Mouse (Mus musculus): ENCODE measurements around the gene Sec1.

DNA sequence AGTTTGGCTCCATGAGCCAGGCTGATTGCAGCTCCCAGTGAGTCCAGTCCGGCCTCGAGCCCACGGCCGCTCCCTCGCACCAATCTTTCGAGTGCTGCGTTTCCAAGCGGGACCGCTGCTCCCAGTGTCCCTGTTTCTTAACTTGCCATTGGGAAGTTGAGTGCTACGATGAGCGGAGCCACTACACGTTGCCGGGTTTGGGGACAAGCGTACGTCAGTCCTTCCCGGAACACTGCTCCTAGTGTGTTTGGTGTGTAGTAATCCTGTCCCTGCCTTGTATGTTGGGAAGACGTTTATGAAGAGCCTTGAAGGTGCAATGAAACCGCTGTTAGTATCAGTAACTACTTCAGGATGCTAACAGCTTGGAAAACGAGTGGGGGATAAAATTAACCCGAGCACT is 24.1 kb upstream of the Sec1 start:
- TF ChIP-seq POLR2A (IDR thresholded peaks at IDR 0.05; ENCODE audit: low read depth, low read length): no peak
- no peak for TF ChIP-seq CTCF (IDR thresholded peaks at IDR 0.05; ENCODE audit: borderline replicate concordance, insufficient read depth, low read length)

Measured in embryonic fibroblast, embryonic 13.5 days (primary cell).